Mouse (Mus musculus) cortical plate, adult 2 months (tissue): Measurements from ENCODE around the gene Syt7.

ENCODE experiments used
- CTCF ChIP-seq: fragments of 200-500 bp; IDR thresholded peaks from 2 replicates; pipeline ENCODE4 v1.5.1; 2011; ENCODE audit warnings: mild to moderate bottlenecking, control low read depth, low read length; ENCODE audit not compliant: insufficient read depth; ENCODE audit errors: extremely low read depth
- POLR2A ChIP-seq: fragments of 200-500 bp; IDR thresholded peaks from 2 replicates; pipeline ENCODE4 v1.6.1; 2011; ENCODE audit warnings: mild to moderate bottlenecking, low read length, control low read depth; ENCODE audit not compliant: insufficient read depth; ENCODE audit errors: extremely low read depth

- TF ChIP-seq CTCF (no peak), POLR2A (no peak)
These were observed 72.7 kb downstream of the Syt7 start for GRCm38 (mm10) chr19:10461584-10461983.
